Comparison of ENCODE assay signal across 25 mouse cellular contexts in genomic region chr19:12043163-12043562, GRCm38 (mm10). TPM values are rescaled to one million over a fixed set of nuclear protein-coding genes. Genes with fewer than 3 reads are reported as not detected.
"Had no signal": no experiment of that assay in that cellular context is flagged by ENCODE, and none has a peak within 500 bp of the region (broad histone marks: within the 10 kb centered on the region; RNA-seq: fewer than 3 reads in every experiment).

No protein-coding gene starts in this region.

- DNase-seq: lung, adult 18-20 months; lung, postnatal 10 days; lung, postnatal 4 days; midbrain, embryonic 14.5 days; retina, postnatal 1 day; right cerebral cortex, adult 18-20 months; right cerebral cortex, postnatal 25 days; right cerebral cortex, postnatal 4 days; spleen, adult 18-20 months; thymus, adult 2 months; thymus, postnatal 36 days had no signal

- H3K27me3 ChIP-seq: midbrain, embryonic 12.5 days; neural tube, embryonic 12.5 days had no signal

- H3K4me1 ChIP-seq: midbrain, embryonic 10.5 days; midbrain, embryonic 12.5 days; neural tube, embryonic 12.5 days had no signal

- ATAC-seq: midbrain, embryonic 16.5 days had no signal

- H3K9me3 ChIP-seq: midbrain, embryonic 10.5 days; midbrain, embryonic 12.5 days; neural tube, embryonic 12.5 days had no signal

- H3K4me3 ChIP-seq: midbrain, embryonic 10.5 days; midbrain, embryonic 12.5 days; neural tube, embryonic 12.5 days had no signal

- H3K36me3 ChIP-seq: midbrain, embryonic 10.5 days; midbrain, embryonic 12.5 days; neural tube, embryonic 12.5 days had no signal

- H3K9ac ChIP-seq: lung, embryonic 14.5 days; midbrain, embryonic 12.5 days; neural tube, embryonic 12.5 days had no signal

- H3K27ac ChIP-seq: midbrain, embryonic 10.5 days; midbrain, embryonic 12.5 days; neural tube, embryonic 12.5 days had no signal

RNA-seq across cellular contexts. Expression of gene Olfr1423, which starts 2.0 kb away (rescaled TPM):
- total RNA-seq: megakaryocyte, adult 5-6 weeks; megakaryocyte-erythroid progenitor cell, adult 5-6 weeks; neutrophil, adult 5-6 weeks had no signal
- polyA plus RNA-seq: lung, embryonic 14.5 days; lung, embryonic 16.5 days; midbrain, embryonic 14.5 days; midbrain, embryonic 16.5 days; neural tube, embryonic 12.5 days; neural tube, embryonic 14.5 days; small intestine, adult 2 months; stomach, embryonic 14.5 days; thymus, adult 2 months had no signal

RNA-seq across cellular contexts. Expression of gene Olfr1424, which starts 19.3 kb away (rescaled TPM):
- total RNA-seq: megakaryocyte, adult 5-6 weeks; megakaryocyte-erythroid progenitor cell, adult 5-6 weeks; neutrophil, adult 5-6 weeks had no signal
- polyA plus RNA-seq: liver, embryonic 16.5 days; lung, embryonic 14.5 days; lung, embryonic 16.5 days; midbrain, embryonic 10.5 days; midbrain, embryonic 12.5 days; midbrain, embryonic 14.5 days; midbrain, embryonic 16.5 days; neural tube, embryonic 12.5 days; neural tube, embryonic 14.5 days; small intestine, adult 2 months; stomach, embryonic 14.5 days; stomach, embryonic 16.5 days; thymus, adult 2 months had no signal

RNA-seq across cellular contexts. Expression of gene Olfr1425, which starts 34.4 kb away (rescaled TPM):
- total RNA-seq: megakaryocyte, adult 5-6 weeks; megakaryocyte-erythroid progenitor cell, adult 5-6 weeks had no signal
- polyA plus RNA-seq: liver, embryonic 16.5 days; lung, embryonic 14.5 days; lung, embryonic 16.5 days; midbrain, embryonic 10.5 days; midbrain, embryonic 12.5 days; midbrain, embryonic 14.5 days; midbrain, embryonic 16.5 days; neural tube, embryonic 12.5 days; neural tube, embryonic 14.5 days; small intestine, adult 2 months; stomach, embryonic 14.5 days; stomach, embryonic 16.5 days; thymus, adult 2 months had no signal

RNA-seq across cellular contexts. Expression of gene Olfr1426, which starts 48.6 kb away (rescaled TPM):
- total RNA-seq: megakaryocyte, adult 5-6 weeks; megakaryocyte-erythroid progenitor cell, adult 5-6 weeks; neutrophil, adult 5-6 weeks had no signal
- polyA plus RNA-seq: liver, embryonic 16.5 days; lung, embryonic 14.5 days; lung, embryonic 16.5 days; midbrain, embryonic 10.5 days; midbrain, embryonic 12.5 days; midbrain, embryonic 14.5 days; midbrain, embryonic 16.5 days; neural tube, embryonic 12.5 days; neural tube, embryonic 14.5 days; small intestine, adult 2 months; stomach, embryonic 14.5 days; stomach, embryonic 16.5 days; thymus, adult 2 months had no signal

RNA-seq across cellular contexts. Expression of gene Olfr1427, which starts 60.0 kb away (rescaled TPM):
- total RNA-seq: megakaryocyte, adult 5-6 weeks; megakaryocyte-erythroid progenitor cell, adult 5-6 weeks; neutrophil, adult 5-6 weeks had no signal
- polyA plus RNA-seq: liver, embryonic 16.5 days; lung, embryonic 14.5 days; lung, embryonic 16.5 days; midbrain, embryonic 10.5 days; midbrain, embryonic 12.5 days; midbrain, embryonic 14.5 days; midbrain, embryonic 16.5 days; neural tube, embryonic 12.5 days; neural tube, embryonic 14.5 days; small intestine, adult 2 months; stomach, embryonic 14.5 days; stomach, embryonic 16.5 days; thymus, adult 2 months had no signal
